Mouse (Mus musculus): Measurements from ENCODE around the gene Tmem147.

GRCm38 (mm10) chr7:30776104-30776503, 46.8 kb upstream of the Tmem147 start:
- TF ChIP-seq CTCF (IDR thresholded peaks at IDR 0.05; ENCODE audit: low read depth) (no peak), EP300 (optimal IDR thresholded peaks at IDR 0.05) (no peak)

Measured in stomach, postnatal 0 days (tissue).